Mouse (Mus musculus): ENCODE measurements around the gene Fez1. TPM values are rescaled to one million over a fixed set of nuclear protein-coding genes. Genes with fewer than 3 reads are reported as not detected.

Fez1 gene
- polyA plus RNA-seq, 1 experiment from 2014 or later = 446 TPM

DNA sequence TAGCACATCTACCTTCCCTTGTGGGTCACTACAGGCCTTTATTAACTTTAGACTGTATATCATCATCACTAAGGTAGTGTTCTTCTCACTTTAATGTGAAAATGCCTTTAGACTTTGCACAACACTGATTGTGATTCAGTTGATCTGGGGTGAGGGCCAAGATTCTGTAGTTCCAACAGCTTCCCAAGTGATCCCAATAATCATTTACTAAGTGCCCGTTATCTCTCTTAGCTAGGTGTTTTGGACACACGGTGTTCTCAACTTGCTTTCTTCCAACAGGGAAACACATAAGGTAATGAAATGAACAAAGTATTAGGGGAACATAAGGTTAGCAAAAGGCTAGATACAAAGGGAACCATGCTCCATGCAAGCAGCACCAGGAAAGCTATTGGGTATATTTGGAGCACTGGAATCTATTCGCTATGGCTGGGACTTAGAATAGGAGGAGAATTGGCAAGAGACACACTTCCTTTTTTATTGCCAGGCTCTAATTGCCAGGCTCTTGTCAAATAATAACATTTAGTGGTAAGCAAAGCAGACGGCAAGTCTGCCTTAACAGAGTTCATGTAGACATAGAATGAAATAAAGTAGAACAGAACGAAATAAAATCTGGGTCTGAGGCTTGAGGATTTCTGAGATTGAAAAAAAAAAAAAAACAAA, 13.4 kb upstream of the Fez1 start:
- ATAC-seq (ENCODE audit: low FRiP score) = no peak
- Histone ChIP-seq H3K27ac (no peak overlapping the region), H3K4me1 (no peaks in the 10 kb centered on the region), H3K9me3 (no peaks in the 10 kb centered on the region), H3K4me3 (replicated peaks) (no peak overlapping the region), H3K9ac (no peak overlapping the region), H3K4me2 (no peak overlapping the region), H3K27me3 (no peaks in the 10 kb centered on the region), H3K36me3 (replicated peaks) (no peaks in the 10 kb centered on the region)
- WGBS = 91% methylated on average over 5 of the region's 5 CpGs

GRCm38 (mm10) chr9:36814486-36814885, 7.2 kb upstream of the Fez1 start:
- Histone ChIP-seq H3K9me3 (no peaks in the 10 kb centered on the region), H3K4me2 (no peak overlapping the region), H3K4me1 (no peaks in the 10 kb centered on the region), H3K27me3 (no peaks in the 10 kb centered on the region), H3K9ac (no peak overlapping the region), H3K27ac (no peak overlapping the region), H3K36me3 (replicated peaks) (no peaks in the 10 kb centered on the region), H3K4me3 (replicated peaks) (no peak overlapping the region)
- WGBS = 71% methylated on average over 2 of the region's 3 CpGs
- ATAC-seq (ENCODE audit: low FRiP score) = no peak

GRCm38 (mm10) chr9:36818905-36819304, 2.8 kb upstream of the Fez1 start:
- H3K27ac ChIP-seq = no peak overlapping the region
- ATAC-seq (ENCODE audit: low FRiP score) = no peak

DNA sequence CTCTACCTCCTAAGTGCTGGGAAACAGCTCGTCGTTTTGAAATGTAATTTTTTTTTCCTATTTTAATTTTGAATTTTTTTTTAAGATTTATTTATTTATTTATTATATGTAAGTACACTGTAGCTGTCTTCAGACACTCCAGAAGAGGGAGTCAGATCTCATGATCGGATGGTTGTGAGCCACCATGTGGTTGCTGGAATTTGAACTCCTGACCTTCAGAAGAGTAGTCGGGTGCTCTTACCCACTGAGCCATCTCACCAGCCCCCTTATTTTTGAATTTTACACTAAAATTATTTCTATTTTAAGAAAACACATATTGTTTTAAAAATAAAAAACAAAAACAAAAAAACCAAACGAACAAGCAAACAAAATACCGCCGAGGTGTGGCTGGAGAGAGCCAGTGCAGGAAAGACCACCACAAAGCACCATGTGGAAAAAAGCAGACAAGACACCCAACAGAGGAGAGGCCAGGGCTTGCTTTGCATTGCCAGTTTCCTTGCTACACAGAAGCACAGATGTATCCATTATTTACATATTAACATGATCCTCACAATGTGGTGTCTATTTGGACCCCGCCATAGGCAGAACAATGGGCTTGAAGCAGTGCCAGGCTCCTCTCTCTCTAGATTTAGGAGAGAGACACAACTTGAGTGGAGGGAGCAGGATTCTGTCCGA, 558 bp upstream of the Fez1 start:
- Histone ChIP-seq H3K4me3 (replicated peaks) (peak overlapping the region; percentile 36), H3K4me2 (peak overlapping the region; percentile 58), H3K4me1 (peaks cover 18% of the 10 kb centered on the region), H3K36me3 (replicated peaks) (no peaks in the 10 kb centered on the region), H3K9me3 (no peaks in the 10 kb centered on the region), H3K27ac (peak overlapping the region; percentile 99), H3K27me3 (no peaks in the 10 kb centered on the region), H3K9ac (no peak overlapping the region)
- WGBS = 25% methylated on average over 9 of the region's 9 CpGs
- ATAC-seq (ENCODE audit: low FRiP score) = peak; percentile 82

More at GRCm38 (mm10) chr9:36818905-36819304, 2.8 kb upstream of the Fez1 start:
- Histone ChIP-seq H3K36me3 (replicated peaks) (no peaks in the 10 kb centered on the region), H3K4me2 (no peak overlapping the region), H3K4me3 (replicated peaks) (no peak overlapping the region), H3K27me3 (no peaks in the 10 kb centered on the region), H3K9ac (no peak overlapping the region), H3K9me3 (no peaks in the 10 kb centered on the region), H3K4me1 (peaks cover 18% of the 10 kb centered on the region)
- WGBS = 58% methylated on average over 4 of the region's 4 CpGs

GRCm38 (mm10) chr9:36822024-36822423, 360 bp downstream of the Fez1 start:
- H3K4me2 ChIP-seq = peak overlapping the region; percentile 58
- peak; percentile 62 for ATAC-seq (ENCODE audit: low FRiP score)
- peaks cover 20% of the 10 kb centered on the region for H3K4me1 ChIP-seq
- no peaks in the 10 kb centered on the region for H3K27me3 ChIP-seq
- peak overlapping the region; percentile 39; the same call in 1 of the 2 replicates for H3K9ac ChIP-seq
- no peaks in the 10 kb centered on the region for H3K9me3 ChIP-seq
- H3K27ac ChIP-seq = peak overlapping the region; percentile 99
- 8% methylated on average over 2 of the region's 2 CpGs for WGBS
- H3K36me3 ChIP-seq (replicated peaks) = no peaks in the 10 kb centered on the region
- peak overlapping the region; percentile 36 for H3K4me3 ChIP-seq (replicated peaks)

- no peak overlapping the region for H3K4me2 ChIP-seq
- no peaks in the 10 kb centered on the region for H3K36me3 ChIP-seq (replicated peaks)
- H3K4me3 ChIP-seq (replicated peaks) = no peak overlapping the region
- no peak overlapping the region for H3K27ac ChIP-seq
- no peak for ATAC-seq (ENCODE audit: low FRiP score)
- H3K27me3 ChIP-seq = no peaks in the 10 kb centered on the region
- H3K4me1 ChIP-seq = peaks cover 18% of the 10 kb centered on the region
- H3K9me3 ChIP-seq = no peaks in the 10 kb centered on the region
- 54% methylated on average over 2 of the region's 2 CpGs for WGBS
- H3K9ac ChIP-seq = no peak overlapping the region
Observed at GRCm38 (mm10) chr9:36826612-36827363, 5.1 kb downstream of the Fez1 start.

DNA sequence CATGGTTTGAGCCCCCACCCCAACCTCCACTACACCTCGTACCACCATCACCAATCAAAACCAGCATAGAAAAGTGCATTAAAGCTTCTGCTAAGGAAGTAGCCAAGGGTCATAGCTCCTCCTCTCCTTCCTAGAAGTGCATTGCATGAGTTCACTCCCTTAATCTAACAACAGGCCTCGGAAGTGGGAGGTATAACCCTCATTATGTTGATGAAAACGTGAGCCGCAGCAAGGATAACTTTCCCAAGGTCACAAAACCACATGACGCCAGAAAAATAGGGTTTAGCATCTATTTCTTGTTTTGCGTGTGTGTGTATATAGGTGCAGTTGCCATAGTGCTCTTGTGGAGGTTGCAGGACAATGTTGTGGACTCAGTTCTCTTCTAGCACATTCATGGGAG, 9.7 kb downstream of the Fez1 start:
- Histone ChIP-seq H3K9ac (no peak overlapping the region), H3K27ac (no peak overlapping the region)

DNA sequence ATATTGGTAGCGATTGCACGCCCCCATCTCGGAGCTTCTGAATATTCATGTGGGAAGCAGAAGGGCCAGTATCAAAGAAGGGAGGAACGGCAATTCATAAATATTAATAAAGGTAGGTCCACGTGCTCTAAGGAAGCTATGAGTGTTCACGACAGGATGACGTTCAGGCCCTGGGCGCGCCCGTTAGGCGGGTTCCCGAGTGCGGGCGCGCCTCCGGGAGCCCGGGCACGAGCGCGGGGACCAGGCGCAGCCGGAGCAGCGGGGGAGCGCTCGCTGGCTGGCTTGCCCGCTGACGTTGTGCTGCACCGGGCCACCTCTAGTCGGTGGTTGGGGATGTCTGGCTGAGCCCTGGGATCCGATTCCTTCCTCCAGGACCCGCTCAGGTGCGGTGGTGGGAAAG, 10.9 kb downstream of the Fez1 start:
- Histone ChIP-seq H3K4me2 (peak overlapping the region; percentile 73), H3K4me1 (peaks cover 24% of the 10 kb centered on the region), H3K27me3 (no peaks in the 10 kb centered on the region), H3K27ac (peak overlapping the region; percentile 94), H3K4me3 (replicated peaks) (peak overlapping the region; percentile 69), H3K9me3 (no peaks in the 10 kb centered on the region), H3K9ac (peak overlapping the region; percentile 90), H3K36me3 (replicated peaks) (peaks cover 22% of the 10 kb centered on the region)
- under 1% methylated on average over 32 of the region's 32 CpGs for WGBS
- ATAC-seq (ENCODE audit: low FRiP score) = peak; percentile 90

More for the DNA sequence above, 9.7 kb downstream of the Fez1 start:
- ATAC-seq (ENCODE audit: low FRiP score) = no peak
- peaks cover 24% of the 10 kb centered on the region for H3K4me1 ChIP-seq
- no peaks in the 10 kb centered on the region for H3K27me3 ChIP-seq
- H3K4me3 ChIP-seq (replicated peaks) = no peak overlapping the region
- H3K4me2 ChIP-seq = no peak overlapping the region
- no peaks in the 10 kb centered on the region for H3K9me3 ChIP-seq
- WGBS = 79% methylated on average over 6 of the region's 6 CpGs
- peaks cover 12% of the 10 kb centered on the region for H3K36me3 ChIP-seq (replicated peaks)

DNA sequence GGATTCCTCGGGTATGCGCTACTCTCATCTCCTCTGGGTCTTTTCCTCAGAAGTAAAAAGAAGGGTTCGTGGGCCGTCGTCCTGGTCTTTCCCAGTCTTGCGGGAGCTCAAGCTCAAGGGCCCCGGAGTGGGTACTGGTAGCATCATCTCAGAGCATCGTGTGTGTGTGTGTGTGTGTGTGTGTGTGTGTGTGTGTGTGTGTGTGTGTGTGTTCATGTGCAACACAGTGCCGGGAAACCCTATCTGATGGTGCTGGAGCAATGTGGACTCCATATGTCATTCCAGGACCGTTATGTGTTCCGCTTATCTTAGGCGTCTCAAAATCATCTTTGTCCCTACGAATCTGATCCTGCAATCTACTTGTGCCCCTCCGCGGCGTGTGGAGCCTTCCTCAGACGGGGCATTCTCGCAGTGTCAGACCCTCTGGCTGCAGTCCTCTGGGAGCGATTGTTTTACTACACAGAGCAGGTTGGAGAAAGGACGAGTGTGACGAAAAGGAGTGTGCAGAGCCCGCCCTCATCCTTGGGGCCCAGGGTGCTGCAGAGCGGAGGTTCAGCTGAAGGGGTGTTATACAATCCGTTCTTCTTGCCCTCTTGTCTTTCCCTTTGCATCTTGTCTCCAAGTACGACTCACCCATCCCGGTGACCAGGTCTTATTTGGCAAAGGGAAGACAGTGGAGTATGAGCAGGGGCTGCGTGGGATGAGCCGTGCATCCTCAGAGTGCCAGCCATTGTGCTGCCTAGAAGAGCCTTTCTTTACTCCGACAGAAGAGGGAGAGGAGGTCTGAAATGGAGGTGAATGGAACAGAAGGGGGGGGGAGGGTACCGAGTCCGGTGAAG, 11.6 kb downstream of the Fez1 start:
- WGBS = under 1% methylated on average over 31 of the region's 31 CpGs
- H3K4me3 ChIP-seq (replicated peaks) = peak overlapping the region; percentile 69
- H3K9me3 ChIP-seq = no peaks in the 10 kb centered on the region
- H3K27ac ChIP-seq = peak overlapping the region; percentile 94
- no peaks in the 10 kb centered on the region for H3K27me3 ChIP-seq
- H3K9ac ChIP-seq = peak overlapping the region; percentile 90
- H3K4me2 ChIP-seq = peak overlapping the region; percentile 73
- H3K36me3 ChIP-seq (replicated peaks) = peaks cover 22% of the 10 kb centered on the region
- H3K4me1 ChIP-seq = peaks cover 24% of the 10 kb centered on the region
- peak; percentile 82 for ATAC-seq (ENCODE audit: low FRiP score)

- ATAC-seq (ENCODE audit: low FRiP score) = peak; percentile 30
- Histone ChIP-seq H3K9ac (peak overlapping the region; percentile 90), H3K4me2 (peak overlapping the region; percentile 73), H3K27ac (peak overlapping the region; percentile 94), H3K9me3 (no peaks in the 10 kb centered on the region), H3K4me1 (peaks cover 24% of the 10 kb centered on the region), H3K4me3 (replicated peaks) (peak overlapping the region; percentile 69), H3K27me3 (no peaks in the 10 kb centered on the region), H3K36me3 (replicated peaks) (peaks cover 22% of the 10 kb centered on the region)
- 18% methylated on average over 3 of the region's 3 CpGs for WGBS
Observed at GRCm38 (mm10) chr9:36833914-36834313, 12.2 kb downstream of the Fez1 start.

- Histone ChIP-seq H3K9me3 (no peaks in the 10 kb centered on the region), H3K4me3 (replicated peaks) (no peak overlapping the region), H3K27me3 (no peaks in the 10 kb centered on the region), H3K9ac (no peak overlapping the region), H3K27ac (no peak overlapping the region), H3K4me1 (no peaks in the 10 kb centered on the region), H3K4me2 (no peak overlapping the region), H3K36me3 (replicated peaks) (peaks cover 76% of the 10 kb centered on the region)
- WGBS = 17% methylated on average over 4 of the region's 4 CpGs
- ATAC-seq (ENCODE audit: low FRiP score) = no peak
Observed at GRCm38 (mm10) chr9:36846346-36846745, 24.7 kb downstream of the Fez1 start.

GRCm38 (mm10) chr9:36848661-36849060, 27.0 kb downstream of the Fez1 start:
- ATAC-seq (ENCODE audit: low FRiP score) = no peak
- Histone ChIP-seq H3K9me3 (no peaks in the 10 kb centered on the region), H3K36me3 (replicated peaks) (peaks cover 85% of the 10 kb centered on the region), H3K4me1 (no peaks in the 10 kb centered on the region), H3K27me3 (no peaks in the 10 kb centered on the region), H3K4me3 (replicated peaks) (no peak overlapping the region), H3K27ac (no peak overlapping the region), H3K9ac (no peak overlapping the region), H3K4me2 (no peak overlapping the region)
- 91% methylated on average over 2 of the region's 2 CpGs for WGBS
